Mouse (Mus musculus) forebrain, postnatal 0 days (tissue): Measurements from ENCODE around the gene Nudt22. TPM values are rescaled to one million over a fixed set of nuclear protein-coding genes. Genes with fewer than 3 reads are reported as not detected.

Experiments
- ATAC-seq: fragments of 200-750 bp; cut with Nextera tagmentation; 2 replicates; pipeline ENCODE4 v1.8.0; 2017; ENCODE audit warnings: mild to moderate bottlenecking, moderate library complexity
- DNase-seq: peaks from one replicate; pipeline ENCODE4 v3.0.0-alpha.2; 2015
- H3K27ac ChIP-seq: fragments of 300-500 bp; sonication (generic); 2 replicates; pipeline ENCODE4 v1.5.1; 2014; ENCODE audit warnings: low read depth, mild to moderate bottlenecking, antibody characterized with exemption, low read length, moderate library complexity, mixed read lengths
- H3K27me3 ChIP-seq: fragments of 300-500 bp; sonication (generic); 2 replicates; pipeline ENCODE4 v1.6.1; 2014; ENCODE audit warnings: mild to moderate bottlenecking, low read length, mixed read lengths; ENCODE audit not compliant: insufficient read depth
- H3K36me3 ChIP-seq: fragments of 300-500 bp; sonication (generic); 2 replicates; pipeline ENCODE4 v1.6.1; 2014; ENCODE audit warnings: mild to moderate bottlenecking, moderate library complexity; ENCODE audit not compliant: insufficient read depth
- H3K4me1 ChIP-seq: fragments of 300-500 bp; sonication (generic); 2 replicates; pipeline ENCODE4 v1.6.1; 2014; ENCODE audit warnings: antibody characterized with exemption; ENCODE audit not compliant: insufficient read depth
- H3K4me2 ChIP-seq: fragments of 300-500 bp; sonication (generic); 2 replicates; pipeline ENCODE4 v1.6.1; 2014; ENCODE audit warnings: low read depth, mild to moderate bottlenecking, moderate library complexity
- H3K4me3 ChIP-seq: fragments of 300-500 bp; sonication (generic); 2 replicates; pipeline ENCODE4 v1.5.1; 2014; ENCODE audit warnings: low read depth, low read length, mixed read lengths
- H3K9ac ChIP-seq: fragments of 300-500 bp; sonication (generic); 2 replicates; pipeline ENCODE4 v1.6.1; 2014; ENCODE audit warnings: mild to moderate bottlenecking
- H3K9me3 ChIP-seq: fragments of 300-500 bp; sonication (generic); 2 replicates; pipeline ENCODE4 v1.6.1; 2016; ENCODE audit warnings: low read length
- CTCF ChIP-seq: sonication (generic); IDR thresholded peaks from 2 replicates; pipeline ENCODE4 v1.5.1; 2016; ENCODE audit warnings: antibody characterized with exemption, control low read depth, low read depth
- WGBS: fragments of 180-500 bp; shearing (Covaris S2); extraction: QIAGEN DNeasy Blood & Tissue Kit; methylation state at CpG from one replicate; pipeline ENCODE4 v1.1.7; 2014; 5-methylcytosine and 5-hydroxymethylcytosine counted together
- polyA plus RNA-seq: library from polyadenylated mRNA; unstranded; fragments of >200 nt; fragmentation: Nextera tagmentation; extraction: Ambion mirVana; gene quantifications from 2 replicates; pipeline ENCODE4 v1.2.1, GENCODE M21; 2015
- total RNA-seq: library from RNA; depleted of rRNA; stranded (reverse); fragments of >200 nt; gene quantifications from 2 replicates; pipeline ENCODE4 v1.2.3, GENCODE M21; 2014

Gene Nudt22
- total and polyA plus RNA-seq, 2 experiments from 2014 or later: 7.9 to 15.3 TPM

DNA sequence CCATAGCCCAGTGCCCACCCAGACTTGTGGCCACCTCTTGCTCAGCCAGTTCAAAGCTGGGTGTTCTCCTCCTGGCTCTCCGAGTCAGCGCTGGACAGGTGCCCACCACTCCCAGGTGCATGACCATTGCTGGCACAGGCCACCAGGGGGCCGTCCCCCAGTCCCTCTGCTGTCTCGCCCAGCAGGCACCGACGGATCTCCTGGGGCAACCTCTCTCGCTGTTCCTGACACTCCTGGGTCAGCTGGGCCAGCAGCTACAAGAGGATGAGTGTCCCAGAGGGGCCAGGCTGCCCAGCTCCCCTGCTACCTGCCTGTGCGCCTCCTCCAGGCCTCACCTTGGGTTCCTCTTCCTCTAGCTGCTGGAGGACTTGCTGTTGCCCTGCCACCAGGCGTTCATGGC, 41.9 kb downstream of the Nudt22 start:
- WGBS: 48% methylated on average over 9 of the region's 9 CpGs
- DNase-seq: no peak
- no peaks in the 10 kb centered on the region for H3K27me3 ChIP-seq

GRCm38 (mm10) chr19:6952712-6953037, 43.2 kb downstream of the Nudt22 start:
- Histone ChIP-seq H3K27me3 (no peaks in the 10 kb centered on the region), H3K36me3 (peaks cover 3% of the 10 kb centered on the region; the same call in 1 of the 2 replicates), H3K4me2 (peak overlapping the region; percentile 92), H3K27ac (peak overlapping the region; percentile 79; the same call in 1 of the 2 replicates), H3K9ac (peak overlapping the region; percentile 58; the same call in 1 of the 2 replicates), H3K4me3 (no peak overlapping the region), H3K4me1 (peaks cover 12% of the 10 kb centered on the region; the same call in 1 of the 2 replicates), H3K9me3 (no peaks in the 10 kb centered on the region)
- WGBS: 11% methylated on average over 3 of the region's 3 CpGs
- ATAC-seq (no peak), DNase-seq (no peak)
- TF ChIP-seq CTCF: no peak

More for the DNA sequence above, 41.9 kb downstream of the Nudt22 start:
- ATAC-seq: no peak
- Histone ChIP-seq H3K4me2 (no peak overlapping the region), H3K9ac (no peak overlapping the region), H3K4me1 (peaks cover 12% of the 10 kb centered on the region; the same call in 1 of the 2 replicates), H3K9me3 (no peaks in the 10 kb centered on the region), H3K4me3 (no peak overlapping the region), H3K27ac (no peak overlapping the region), H3K36me3 (peaks cover 7% of the 10 kb centered on the region; the same call in 1 of the 2 replicates)
- peak; percentile 45 for TF ChIP-seq CTCF

GRCm38 (mm10) chr19:6951994-6952711, 43.8 kb downstream of the Nudt22 start:
- Histone ChIP-seq H3K4me3 (peak overlapping the region; percentile 46), H3K4me2 (peak overlapping the region; percentile 92), H3K36me3 (peaks cover 3% of the 10 kb centered on the region; the same call in 1 of the 2 replicates), H3K4me1 (peaks cover 12% of the 10 kb centered on the region; the same call in 1 of the 2 replicates), H3K27me3 (no peaks in the 10 kb centered on the region), H3K9me3 (no peaks in the 10 kb centered on the region), H3K27ac (peak overlapping the region; percentile 79), H3K9ac (peak overlapping the region; percentile 58)
- ATAC-seq (peak; percentile 44), DNase-seq (peak; percentile 70)
- WGBS: 2% methylated on average over 31 of the region's 31 CpGs
- TF ChIP-seq CTCF: no peak

DNA sequence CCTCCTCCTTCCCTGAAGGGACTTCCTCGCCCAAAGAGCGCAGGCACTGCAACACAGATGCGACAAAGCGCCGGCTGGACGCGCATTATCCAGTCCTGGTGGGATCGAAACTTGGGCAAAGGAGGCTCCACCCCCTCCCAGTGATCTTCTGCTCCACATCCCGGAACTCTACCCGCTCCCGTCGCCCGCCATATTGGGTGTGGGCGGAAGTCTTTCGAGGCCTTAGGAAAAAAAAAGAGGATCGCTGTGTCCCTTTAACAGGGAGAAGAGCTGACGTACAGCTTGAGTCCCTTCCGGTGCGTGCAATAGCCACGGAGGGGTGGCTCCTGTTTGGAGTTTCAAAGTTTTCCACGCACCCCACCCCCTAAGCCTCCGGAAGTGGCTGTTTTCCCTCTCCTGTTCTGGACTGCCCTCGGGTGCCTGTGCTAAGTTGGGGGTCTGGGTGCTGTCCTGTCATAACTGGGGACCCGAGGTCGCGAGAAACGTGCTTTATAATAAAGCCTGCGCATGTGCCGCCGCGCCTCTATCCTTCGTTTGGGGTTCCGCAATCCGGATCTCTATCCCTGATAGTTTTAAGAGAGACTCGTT, 44.4 kb downstream of the Nudt22 start:
- peak overlapping the region; percentile 62 for H3K9ac ChIP-seq
- DNase-seq (peak; percentile 94), ATAC-seq (peak; percentile 92)
- peak overlapping the region; percentile 46 for H3K4me3 ChIP-seq
- H3K9me3 ChIP-seq: no peaks in the 10 kb centered on the region
- H3K27me3 ChIP-seq: no peaks in the 10 kb centered on the region
- H3K36me3 ChIP-seq: peaks cover 7% of the 10 kb centered on the region; the same call in 1 of the 2 replicates
- peak overlapping the region; percentile 79 for H3K27ac ChIP-seq
- no peak; the same call in 1 of the 2 replicates for TF ChIP-seq CTCF
- peak overlapping the region; percentile 92 for H3K4me2 ChIP-seq
- WGBS: under 1% methylated on average over 35 of the region's 35 CpGs
- H3K4me1 ChIP-seq: peaks cover 12% of the 10 kb centered on the region; the same call in 1 of the 2 replicates

DNA sequence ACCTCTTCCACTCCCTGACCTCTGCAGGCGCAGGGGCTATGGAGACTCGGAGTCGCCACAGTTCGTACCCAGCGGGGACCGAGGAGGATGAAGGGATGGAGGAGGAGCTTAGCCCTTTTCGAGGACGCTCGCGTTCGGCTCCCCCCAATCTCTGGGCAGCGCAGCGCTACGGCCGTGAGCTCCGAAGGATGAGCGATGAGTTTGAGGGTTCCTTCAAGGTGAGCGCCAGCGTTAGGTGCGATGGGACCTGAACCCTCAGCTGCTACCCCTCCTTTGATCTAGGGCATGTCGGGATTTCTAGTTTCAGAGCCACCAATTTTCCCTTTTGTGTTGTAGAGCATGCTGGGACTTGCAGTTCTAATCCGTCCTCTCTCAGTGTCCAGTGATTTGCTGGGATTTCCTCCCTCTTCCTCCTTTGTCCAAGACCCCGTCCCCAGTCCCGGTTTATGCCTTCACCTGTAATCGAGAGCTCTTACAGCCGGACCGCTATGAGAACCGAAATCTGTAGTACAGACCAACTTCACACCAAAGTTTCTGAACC, 45.2 kb downstream of the Nudt22 start:
- peak; percentile 60 for ATAC-seq
- H3K4me3 ChIP-seq: peak overlapping the region; percentile 46
- no peaks in the 10 kb centered on the region for H3K27me3 ChIP-seq
- H3K9me3 ChIP-seq: no peaks in the 10 kb centered on the region
- peaks cover 14% of the 10 kb centered on the region; the same call in 1 of the 2 replicates for H3K36me3 ChIP-seq
- peak; percentile 78 for DNase-seq
- H3K4me1 ChIP-seq: peaks cover 12% of the 10 kb centered on the region; the same call in 1 of the 2 replicates
- no peak for TF ChIP-seq CTCF
- peak overlapping the region; percentile 62 for H3K9ac ChIP-seq
- WGBS: 2% methylated on average over 28 of the region's 28 CpGs
- H3K4me2 ChIP-seq: peak overlapping the region; percentile 92
- H3K27ac ChIP-seq: peak overlapping the region; percentile 79

DNA sequence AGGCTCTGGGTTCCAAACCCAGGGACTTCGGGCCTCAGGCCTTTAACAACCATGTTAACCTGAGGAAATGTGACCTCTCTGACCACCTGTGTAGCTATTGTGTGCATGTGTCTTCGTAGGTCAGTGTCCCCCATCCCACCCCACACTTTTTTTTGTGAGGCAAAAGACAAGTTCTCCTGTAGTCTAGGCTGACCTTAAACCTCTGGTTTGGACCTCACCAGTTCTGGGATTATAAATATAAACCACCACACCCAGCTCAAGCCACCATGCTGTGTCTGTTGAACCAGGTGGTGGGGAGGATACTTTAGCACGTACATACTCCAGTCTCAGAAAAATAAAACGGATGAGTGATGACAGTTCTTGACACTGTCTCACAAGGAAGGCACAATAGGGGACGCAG, 46.0 kb downstream of the Nudt22 start:
- Histone ChIP-seq H3K9me3 (no peaks in the 10 kb centered on the region), H3K27me3 (no peaks in the 10 kb centered on the region), H3K4me3 (peak overlapping the region; percentile 46), H3K9ac (peak overlapping the region; percentile 62; the same call in 1 of the 2 replicates), H3K4me1 (peaks cover 12% of the 10 kb centered on the region; the same call in 1 of the 2 replicates), H3K36me3 (peaks cover 14% of the 10 kb centered on the region; the same call in 1 of the 2 replicates), H3K27ac (no peak overlapping the region), H3K4me2 (peak overlapping the region; percentile 92)
- no peak for TF ChIP-seq CTCF
- 57% methylated on average over 5 of the region's 5 CpGs for WGBS
- DNase-seq (no peak), ATAC-seq (no peak)
